Mouse (Mus musculus): Measurements from ENCODE around the gene Gm49630.
"Not testable (repeated sequence)": the region's sequence is repeated elsewhere in the genome, so short reads cannot be mapped to it uniquely, and the experiment has no call there.

GRCm38 (mm10) chr17:7337381-7337780, 34.4 kb downstream of the Gm49630 start:
- not testable (repeated sequence) for TF ChIP-seq CTCF (IDR thresholded peaks at IDR 0.05; ENCODE audit: low read depth, low read length); POLR2A (IDR thresholded peaks at IDR 0.05; ENCODE audit: borderline replicate concordance, low read depth, low read length)
